Mouse (Mus musculus) adipocyte (in vitro differentiated cells): ENCODE measurements around the gene Arl6ip4.

Experiments
- DNase-seq: peaks from one replicate; pipeline ENCODE4 v3.0.0-alpha.2; 2016; ENCODE audit warnings: low spot score

The Arl6ip4 gene

GRCm38 (mm10) chr5:124095077-124095581 is 20.8 kb upstream of the Arl6ip4 start:
- DNase-seq: peak; percentile 17

DNA sequence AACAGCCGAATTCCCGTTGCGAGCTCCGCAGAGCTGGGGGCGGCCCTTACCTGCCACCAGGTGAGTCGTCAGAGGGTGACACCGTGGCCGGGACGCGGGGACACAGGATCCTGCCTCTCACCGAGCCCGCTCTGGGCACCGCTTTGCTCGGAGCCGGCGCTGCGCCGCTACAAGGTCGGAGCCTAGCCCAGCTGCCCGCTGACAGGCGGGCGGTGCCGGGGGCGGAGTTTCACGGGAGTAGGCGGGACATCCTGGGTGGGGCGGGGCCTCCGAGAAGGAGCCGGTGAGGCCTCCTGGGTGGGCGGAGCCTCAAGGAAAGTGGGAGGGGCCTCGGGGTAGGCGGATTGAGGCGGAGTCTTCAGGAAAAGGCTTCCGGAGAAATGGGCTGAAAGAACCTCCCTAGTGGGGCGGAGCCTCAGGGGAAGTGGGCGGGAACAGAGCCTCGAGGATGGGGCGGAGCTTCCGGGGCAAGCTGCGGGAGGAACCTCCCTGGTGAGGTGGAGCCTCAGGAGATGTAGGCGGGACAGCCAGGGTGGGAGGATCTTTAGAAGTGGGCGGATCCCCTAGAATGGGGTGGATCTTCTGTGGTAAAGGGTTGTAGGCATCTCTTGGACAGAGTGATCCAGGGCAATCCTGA is 20.2 kb upstream of the Arl6ip4 start, which contains the start of gene Abcb9:
Gene Abcb9, minus strand, starts transcription at position 203 of the 637 bp plus-strand sequence.
- DNase-seq: peak; percentile 93

- no peak for DNase-seq
Measured at GRCm38 (mm10) chr5:124098923-124099322, 17.0 kb upstream of the Arl6ip4 start.

GRCm38 (mm10) chr5:124100128-124101044 is 15.5 kb upstream of the Arl6ip4 start:
- DNase-seq: no peak

GRCm38 (mm10) chr5:124102326-124102725 is 13.6 kb upstream of the Arl6ip4 start:
- no peak for DNase-seq

- DNase-seq: no peak
Measured at GRCm38 (mm10) chr5:124103020-124103419, 12.9 kb upstream of the Arl6ip4 start.

DNA sequence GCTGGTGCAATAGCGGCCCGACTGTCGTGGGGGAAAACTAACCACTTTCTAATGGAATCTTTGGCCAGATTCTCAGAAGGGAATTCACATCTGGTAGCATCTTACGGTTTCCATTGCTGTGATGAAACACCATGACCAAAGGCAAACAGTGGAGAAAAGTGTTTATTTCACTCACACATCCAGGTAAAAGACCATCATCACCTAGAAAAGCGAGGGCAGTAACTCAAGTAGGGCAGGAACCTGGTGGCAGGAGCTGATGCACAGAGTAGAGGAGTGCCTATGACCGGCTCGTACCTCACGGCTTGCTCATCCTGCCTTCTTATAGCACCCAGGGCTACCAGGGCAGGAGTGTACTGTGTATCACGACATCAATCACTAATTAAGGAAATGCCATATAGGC is 12.3 kb upstream of the Arl6ip4 start:
- no peak for DNase-seq

- peak; percentile 50 for DNase-seq
Measured at GRCm38 (mm10) chr5:124111077-124111741, 4.7 kb upstream of the Arl6ip4 start.

- peak; percentile 97 for DNase-seq
Measured at GRCm38 (mm10) chr5:124111742-124112497, 4.0 kb upstream of the Arl6ip4 start, which contains the start of gene Ogfod2. Gene Ogfod2, plus strand, starts transcription at chr5:124112297.

DNA sequence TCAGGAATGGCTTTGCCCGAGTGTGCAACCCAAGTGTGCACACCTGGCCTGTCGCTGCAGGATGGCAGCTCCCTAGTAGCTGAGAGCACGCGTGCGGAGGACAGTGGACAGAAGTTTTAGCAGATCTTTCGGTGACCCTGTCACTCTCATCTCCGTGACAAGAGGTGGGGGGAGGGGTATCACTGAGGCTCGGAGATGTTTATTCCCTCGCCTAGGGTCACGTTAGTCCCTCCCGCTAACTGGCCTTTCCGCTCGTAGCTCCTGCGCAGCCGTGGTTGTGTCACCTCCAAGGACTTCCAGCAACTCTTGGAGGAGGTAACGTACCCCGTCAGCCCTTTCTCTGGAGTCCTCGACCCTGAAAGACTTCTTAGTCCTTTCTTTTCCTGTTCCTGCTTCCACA is 3.4 kb upstream of the Arl6ip4 start:
- peak; percentile 63 for DNase-seq

GRCm38 (mm10) chr5:124113030-124113429 is 2.9 kb upstream of the Arl6ip4 start:
- DNase-seq: peak; percentile 54

DNA sequence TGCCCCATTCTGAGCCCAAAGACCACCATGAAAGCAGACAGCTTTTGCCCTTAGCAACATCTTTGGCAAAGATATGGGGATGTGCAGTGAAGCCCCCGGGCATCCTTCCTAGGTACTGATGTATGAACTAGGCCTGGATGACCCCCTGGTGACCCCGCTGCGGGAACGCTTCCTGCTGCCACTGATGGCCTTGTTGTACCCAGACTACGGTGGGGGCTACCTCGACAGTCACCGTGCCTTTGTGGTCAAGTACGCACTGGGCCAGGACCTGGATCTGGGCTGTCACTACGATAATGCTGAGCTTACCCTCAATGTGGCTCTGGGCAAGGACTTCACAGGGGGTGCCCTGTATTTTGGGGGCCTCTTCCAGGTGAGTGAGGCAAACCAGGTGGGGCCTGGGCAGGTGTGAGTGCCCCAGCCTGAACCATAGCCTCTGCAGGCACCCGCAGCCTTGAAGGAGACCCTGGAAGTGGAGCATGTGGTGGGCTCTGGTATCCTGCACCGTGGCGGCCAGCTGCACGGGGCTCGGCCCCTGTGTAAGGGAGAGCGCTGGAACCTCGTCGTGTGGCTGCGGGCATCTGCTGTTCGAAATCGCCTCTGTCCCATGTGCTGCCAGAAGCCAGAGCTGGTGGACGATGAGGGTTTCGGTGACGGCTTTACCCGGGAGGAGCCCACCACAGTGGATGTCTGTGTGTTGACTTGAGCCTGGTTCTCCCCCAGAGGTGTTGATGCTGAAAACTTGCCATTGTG is 1.4 kb upstream of the Arl6ip4 start:
- DNase-seq: no peak

DNA sequence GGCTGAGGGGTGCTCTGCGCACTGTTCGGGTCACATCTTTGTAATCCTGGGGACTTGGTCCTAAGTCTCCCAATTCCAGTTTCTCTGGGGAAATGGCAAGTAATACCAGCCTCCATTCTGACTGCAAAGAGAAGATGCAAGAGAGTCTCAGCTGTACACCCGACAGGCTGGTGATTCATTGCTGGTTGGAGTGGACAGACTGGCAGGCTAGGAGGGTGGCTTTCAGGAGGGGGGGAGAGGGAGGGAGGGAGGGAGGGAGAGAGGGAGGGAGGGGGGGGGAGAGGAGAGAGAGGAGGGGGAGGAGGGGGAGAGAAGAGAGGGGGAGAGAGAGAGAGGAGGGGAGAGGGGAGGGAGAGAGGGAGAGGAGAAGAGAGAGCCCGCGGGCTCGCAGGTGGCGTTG is 358 bp upstream of the Arl6ip4 start:
- peak; percentile 35 for DNase-seq

DNA sequence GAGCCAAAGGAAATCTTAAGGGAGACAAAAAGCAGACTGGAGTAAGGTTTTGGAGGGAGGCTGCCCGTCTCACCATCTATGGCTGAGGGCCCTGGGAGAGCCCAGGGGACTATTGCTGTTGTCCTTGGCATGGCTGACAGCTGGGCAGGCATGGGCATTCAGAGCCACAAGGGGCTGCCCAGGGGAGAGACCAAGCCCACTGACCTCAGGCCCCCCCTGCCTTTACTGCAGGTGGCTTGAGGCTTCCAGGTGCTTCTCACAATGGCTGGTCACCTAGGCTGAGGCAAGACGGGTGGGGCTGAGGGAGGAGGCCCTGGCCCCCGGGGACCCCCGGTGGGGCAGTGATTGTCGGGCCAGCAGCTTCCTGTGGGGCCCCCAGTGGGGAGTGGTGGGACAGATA is 3.3 kb downstream of the Arl6ip4 start:
- DNase-seq: no peak

- DNase-seq: no peak
Measured at GRCm38 (mm10) chr5:124122357-124122756, 6.5 kb downstream of the Arl6ip4 start.

DNA sequence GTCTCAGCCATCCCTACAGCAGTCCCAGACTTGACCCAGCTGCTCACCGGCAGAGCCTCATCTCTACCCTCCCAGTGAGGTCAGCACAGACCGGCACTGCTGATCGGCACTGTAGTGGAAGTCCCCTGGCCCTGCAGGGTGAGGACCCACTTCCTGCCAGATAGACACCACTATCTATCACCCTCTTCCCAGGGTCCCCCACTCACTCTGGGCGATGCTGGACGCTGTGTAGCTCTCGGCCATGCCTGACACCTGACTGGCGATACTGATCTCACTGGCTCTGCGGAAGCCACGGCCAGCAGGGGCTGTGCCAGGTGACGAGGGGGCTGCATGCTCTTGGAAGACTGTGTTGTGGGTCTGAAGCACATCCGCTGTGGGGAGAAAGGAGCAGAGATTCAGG is 9.2 kb downstream of the Arl6ip4 start:
- no peak for DNase-seq

DNA sequence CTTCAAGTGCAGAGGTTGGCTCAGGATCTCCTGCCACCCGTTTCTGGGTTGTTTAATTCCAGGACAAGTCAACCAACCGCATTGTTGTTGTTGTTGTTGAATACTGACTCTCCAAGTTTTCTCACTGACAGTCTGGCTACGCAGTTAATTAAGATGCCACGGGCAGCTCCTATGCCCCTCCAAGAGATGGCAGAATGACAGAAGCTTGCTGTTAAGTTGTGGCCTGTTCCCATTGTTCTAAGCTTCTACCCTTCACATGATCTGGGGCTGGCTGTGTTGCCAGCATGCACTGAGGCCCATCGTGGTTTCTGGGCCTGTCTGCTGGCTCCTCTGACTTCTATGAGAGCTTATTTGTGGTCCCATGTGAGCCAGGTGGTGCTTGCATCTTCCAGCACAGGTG is 18.4 kb downstream of the Arl6ip4 start:
- no peak for DNase-seq

DNA sequence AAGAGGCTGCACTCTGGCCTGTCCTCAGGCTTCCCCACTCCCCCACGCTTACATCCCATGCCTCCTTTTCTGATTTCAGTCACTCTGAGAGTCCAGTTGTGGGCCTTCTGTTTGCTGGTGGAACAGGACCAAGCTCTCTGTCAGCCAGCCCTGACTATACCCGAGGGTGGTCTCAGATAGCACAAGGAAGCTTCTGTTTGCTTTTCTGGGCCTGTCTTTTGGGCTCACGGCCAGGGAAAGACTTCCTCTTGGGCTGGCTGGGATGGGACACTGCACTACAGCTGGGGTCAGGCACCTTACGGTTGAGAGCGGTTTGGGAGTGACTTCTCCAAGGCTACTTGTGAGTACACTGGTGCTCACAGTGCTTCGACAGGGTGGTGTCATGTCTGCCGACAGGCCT is 22.2 kb downstream of the Arl6ip4 start:
- no peak for DNase-seq

DNA sequence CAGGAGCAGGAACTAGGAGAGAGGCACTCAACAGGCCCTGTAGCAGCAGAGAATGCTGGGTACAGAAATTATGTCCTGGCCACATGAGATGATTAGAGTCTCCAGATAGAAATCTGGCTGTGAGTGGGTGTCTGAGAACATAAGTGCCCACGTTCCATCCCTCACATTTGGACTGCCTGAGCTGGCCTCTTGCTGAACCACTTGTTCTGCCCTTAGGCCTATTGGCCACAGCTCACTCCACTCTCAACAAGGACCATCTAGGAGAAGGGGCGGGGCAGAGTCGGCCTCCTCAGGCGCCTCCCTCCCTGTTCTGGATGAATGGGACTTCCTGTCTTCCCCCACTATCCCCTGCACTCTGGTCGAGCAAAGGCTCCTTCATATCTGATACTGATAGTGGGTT is 33.1 kb downstream of the Arl6ip4 start:
- no peak for DNase-seq

- no peak for DNase-seq
Measured at GRCm38 (mm10) chr5:124150895-124151294, 35.0 kb downstream of the Arl6ip4 start.

GRCm38 (mm10) chr5:124152734-124153133 is 36.8 kb downstream of the Arl6ip4 start:
- DNase-seq: no peak
